14 mouse cellular contexts compared by ENCODE assay signal in genomic region chr2:6404627-6405026, GRCm38 (mm10).
A peak's percentile ranks its signal among the peaks of the same experiment; 100 is the strongest.
DNase-seq lines count a peak whose midpoint lies in the region; ATAC-seq and TF ChIP-seq lines count a peak whose summit lies in the region.
"Had no signal": no experiment of that assay in that cellular context is flagged by ENCODE, and none has a peak within 500 bp of the region (broad histone marks: within the 10 kb centered on the region; RNA-seq: fewer than 3 reads in every experiment).

No protein-coding gene starts in this region.

- DNase-seq in neural tube, embryonic 10.5 days (ENCODE audit: extremely low spot score, low spot score): no peak
- no peak for DNase-seq in gastrocnemius, adult 2 months
- no peak for DNase-seq in layer of hippocampus, adult 9-11 months

- H3K4me1 ChIP-seq in heart, embryonic 12.5 days (replicated peaks): peaks cover 21% of the 10 kb centered on the region
- H3K4me1 ChIP-seq in heart, embryonic 11.5 days (ENCODE audit: control insufficient read depth, insufficient read depth, low read length): peaks cover 19% of the 10 kb centered on the region
- peaks cover 25% of the 10 kb centered on the region for H3K4me1 ChIP-seq in neural tube, embryonic 15.5 days
- H3K4me1 ChIP-seq in midbrain, embryonic 15.5 days: peaks cover 27% of the 10 kb centered on the region
- peaks cover 29% of the 10 kb centered on the region for H3K4me1 ChIP-seq in kidney, embryonic 15.5 days

- no peak for TF ChIP-seq CTCF in gastrocnemius, adult 2 months (IDR thresholded peaks at IDR 0.05)

- H3K27me3 ChIP-seq in heart, embryonic 12.5 days (replicated peaks): no peaks in the 10 kb centered on the region
- no peaks in the 10 kb centered on the region for H3K27me3 ChIP-seq in heart, embryonic 11.5 days (ENCODE audit: control insufficient read depth, insufficient read depth, low read length)
- no peaks in the 10 kb centered on the region for H3K27me3 ChIP-seq in neural tube, embryonic 15.5 days (replicated peaks)
- H3K27me3 ChIP-seq in midbrain, embryonic 15.5 days (replicated peaks): no peaks in the 10 kb centered on the region
- no peaks in the 10 kb centered on the region for H3K27me3 ChIP-seq in kidney, embryonic 15.5 days
- H3K27me3 ChIP-seq: forebrain, embryonic 15.5 days; hindbrain, embryonic 13.5 days; limb, embryonic 12.5 days; neural tube, embryonic 12.5 days; stomach, embryonic 15.5 days had no signal

- H3K4me2 ChIP-seq in heart, embryonic 12.5 days: no peak overlapping the region
- no peak overlapping the region for H3K4me2 ChIP-seq in heart, embryonic 11.5 days
- no peak overlapping the region for H3K4me2 ChIP-seq in neural tube, embryonic 15.5 days
- no peak overlapping the region for H3K4me2 ChIP-seq in midbrain, embryonic 15.5 days
- H3K4me2 ChIP-seq in kidney, embryonic 15.5 days: no peak overlapping the region
- H3K4me2 ChIP-seq: forebrain, embryonic 15.5 days; hindbrain, embryonic 13.5 days; limb, embryonic 12.5 days; neural tube, embryonic 12.5 days; stomach, embryonic 15.5 days had no signal

- 44% methylated on average over 7 of the region's 7 CpGs for WGBS in heart, embryonic 12.5 days
- 51% methylated on average over 7 of the region's 7 CpGs for WGBS in heart, embryonic 11.5 days (ENCODE audit: insufficient replicate concordance)
- WGBS in neural tube, embryonic 15.5 days: 61% methylated on average over 7 of the region's 7 CpGs
- WGBS in midbrain, embryonic 15.5 days: 74% methylated on average over 7 of the region's 7 CpGs
- WGBS in kidney, embryonic 15.5 days: 68% methylated on average over 7 of the region's 7 CpGs

- H3K27ac ChIP-seq in heart, embryonic 12.5 days (ENCODE audit: poor library complexity, severe bottlenecking): 0 out of 2 replicates have a peak overlapping the region, but pooled peaks have one; percentile 16
- no peak overlapping the region for H3K27ac ChIP-seq in heart, embryonic 11.5 days (ENCODE audit: low read depth, low read length)
- H3K27ac ChIP-seq in neural tube, embryonic 15.5 days (replicated peaks): no peak overlapping the region
- H3K27ac ChIP-seq in midbrain, embryonic 15.5 days: no peak overlapping the region
- no peak overlapping the region for H3K27ac ChIP-seq in kidney, embryonic 15.5 days
- H3K27ac ChIP-seq in gastrocnemius, adult 2 months: no peak overlapping the region
- H3K27ac ChIP-seq: forebrain, embryonic 15.5 days; hindbrain, embryonic 13.5 days; kidney, postnatal 0 days; limb, embryonic 12.5 days; neural tube, embryonic 12.5 days; stomach, embryonic 15.5 days had no signal

- H3K9me3 ChIP-seq in heart, embryonic 12.5 days (replicated peaks): no peaks in the 10 kb centered on the region
- H3K9me3 ChIP-seq in heart, embryonic 11.5 days (replicated peaks; ENCODE audit: control insufficient read depth, low read length): no peaks in the 10 kb centered on the region
- H3K9me3 ChIP-seq in neural tube, embryonic 15.5 days (replicated peaks): no peaks in the 10 kb centered on the region
- H3K9me3 ChIP-seq in midbrain, embryonic 15.5 days: no peaks in the 10 kb centered on the region
- H3K9me3 ChIP-seq in kidney, embryonic 15.5 days (replicated peaks): no peaks in the 10 kb centered on the region
- H3K9me3 ChIP-seq: forebrain, embryonic 15.5 days; hindbrain, embryonic 13.5 days; limb, embryonic 12.5 days; neural tube, embryonic 12.5 days; stomach, embryonic 15.5 days had no signal

- H3K4me3 ChIP-seq in heart, embryonic 12.5 days: no peak overlapping the region
- no peak overlapping the region for H3K4me3 ChIP-seq in heart, embryonic 11.5 days (ENCODE audit: low read depth, low read length)
- no peak overlapping the region for H3K4me3 ChIP-seq in neural tube, embryonic 15.5 days (replicated peaks)
- no peak overlapping the region for H3K4me3 ChIP-seq in midbrain, embryonic 15.5 days
- H3K4me3 ChIP-seq in kidney, embryonic 15.5 days (replicated peaks): no peak overlapping the region
- H3K4me3 ChIP-seq in gastrocnemius, adult 2 months: no peak overlapping the region
- H3K4me3 ChIP-seq: forebrain, embryonic 15.5 days; hindbrain, embryonic 13.5 days; limb, embryonic 12.5 days; neural tube, embryonic 12.5 days; stomach, embryonic 15.5 days had no signal

- intact Hi-C loops in gastrocnemius, adult 2 months (cut with DNase I): loop anchor here (1.0 kb wide), 2 partner anchors 184 to 210 kb away; no protein-coding TSS in a partner anchor

- ATAC-seq in heart, embryonic 12.5 days (ENCODE audit: insufficient number of reproducible peaks, low FRiP score): no peak
- ATAC-seq in heart, embryonic 11.5 days (replicated peaks; ENCODE audit: insufficient number of reproducible peaks, low FRiP score, low TSS enrichment): no peak; the same call in 1 of the 2 replicates
- ATAC-seq in neural tube, embryonic 15.5 days (ENCODE audit: low FRiP score): peak; percentile 12; the same call in 1 of the 2 replicates
- 0 out of 2 replicates have a peak, but pooled peaks have one; percentile 5 for ATAC-seq in midbrain, embryonic 15.5 days (replicated peaks)
- ATAC-seq in kidney, embryonic 15.5 days (replicated peaks; ENCODE audit: low FRiP score): no peak

- H3K36me3 ChIP-seq in heart, embryonic 12.5 days: peaks cover 7% of the 10 kb centered on the region; the same call in 1 of the 2 replicates
- H3K36me3 ChIP-seq in heart, embryonic 11.5 days (ENCODE audit: control insufficient read depth, insufficient read depth, low read length): no peaks in the 10 kb centered on the region
- H3K36me3 ChIP-seq in neural tube, embryonic 15.5 days: no peaks in the 10 kb centered on the region
- H3K36me3 ChIP-seq in midbrain, embryonic 15.5 days (replicated peaks): no peaks in the 10 kb centered on the region
- peaks cover 14% of the 10 kb centered on the region for H3K36me3 ChIP-seq in kidney, embryonic 15.5 days
- H3K36me3 ChIP-seq: forebrain, embryonic 15.5 days; hindbrain, embryonic 13.5 days; neural tube, embryonic 12.5 days; stomach, embryonic 15.5 days had no signal

- no peak overlapping the region for H3K9ac ChIP-seq in heart, embryonic 12.5 days
- H3K9ac ChIP-seq in heart, embryonic 11.5 days (ENCODE audit: low read depth, low read length): no peak overlapping the region
- H3K9ac ChIP-seq in neural tube, embryonic 15.5 days (replicated peaks): no peak overlapping the region
- H3K9ac ChIP-seq in midbrain, embryonic 15.5 days: no peak overlapping the region
- no peak overlapping the region for H3K9ac ChIP-seq in kidney, embryonic 15.5 days
- H3K9ac ChIP-seq: forebrain, embryonic 15.5 days; hindbrain, embryonic 13.5 days; limb, embryonic 12.5 days; neural tube, embryonic 12.5 days; stomach, embryonic 15.5 days had no signal

Comparison
In these comparisons a context has a peak if more than half of its experiments do, and no peak if none do; other contexts are left out.
1. ATAC-seq: peak in neural tube, embryonic 15.5 days (single experiment) and midbrain, embryonic 15.5 days (single experiment); none in heart, embryonic 12.5 days (single experiment), heart, embryonic 11.5 days (single experiment) and kidney, embryonic 15.5 days (single experiment).